Comparison of ENCODE assay signal across 9 mouse cellular contexts in genomic region chr14:121417594-121417993, GRCm38 (mm10). TPM values are rescaled to one million over a fixed set of nuclear protein-coding genes. Genes with fewer than 3 reads are reported as not detected.
DNase-seq lines count a peak whose midpoint lies in the region; TF ChIP-seq lines count a peak whose summit lies in the region.
"Had no signal": no experiment of that assay in that cellular context is flagged by ENCODE, and none has a peak within 500 bp of the region (broad histone marks: within the 10 kb centered on the region; RNA-seq: fewer than 3 reads in every experiment).

No protein-coding gene starts in this region.

- no peaks in the 10 kb centered on the region for H3K36me3 ChIP-seq in C2C12 (ENCODE audit: control insufficient read depth, insufficient read depth)
- H3K36me3 ChIP-seq: liver, embryonic 13.5 days had no signal

- TF ChIP-seq CTCF in C2C12 (IDR thresholded peaks at IDR 0.05; ENCODE audit: control insufficient read depth, insufficient read depth, insufficient read length), result no peak

- H3K79me2 ChIP-seq in C2C12 (ENCODE audit: control insufficient read depth, insufficient read depth), result no peaks in the 10 kb centered on the region

- H3K4me3 ChIP-seq in C2C12 (ENCODE audit: insufficient read depth, poor library complexity, severe bottlenecking), result no peak overlapping the region
- H3K4me3 ChIP-seq: liver, embryonic 13.5 days had no signal

- no peaks in the 10 kb centered on the region for H3K27me3 ChIP-seq in C2C12 (ENCODE audit: control insufficient read depth, insufficient read depth, insufficient read length)
- H3K27me3 ChIP-seq: liver, embryonic 13.5 days had no signal

- no peak overlapping the region for H3ac ChIP-seq in C2C12 (ENCODE audit: control insufficient read depth, insufficient read length, low read depth)

- peak; percentile 55 for DNase-seq in kidney, postnatal 10 days
- no peak for DNase-seq in kidney, postnatal 36 days
- DNase-seq in adrenal gland, adult 8-10 months, result peak; percentile 68
- peak; percentile 74 to 83 for DNase-seq in lung, postnatal 4 days
- no peak for DNase-seq in cerebellum, postnatal 14 days
- no peak for DNase-seq in retina, embryonic 14.5 days (ENCODE audit: low spot score)
- DNase-seq: liver, embryonic 13.5 days; right cerebral cortex, postnatal 14 days had no signal

- H3K79me3 ChIP-seq in C2C12 (ENCODE audit: low read depth), result no peaks in the 10 kb centered on the region

TF ChIP-seq in C2C12, 6 proteins besides CTCF, POLR2A, EP300 and RAD21:
- TF ChIP-seq MYOG (IDR thresholded peaks at IDR 0.05; ENCODE audit: control insufficient read depth, extremely low read depth, insufficient read length), result no peak
- TF ChIP-seq USF1 (IDR thresholded peaks at IDR 0.05; ENCODE audit: low read depth), result no peak
- TF ChIP-seq MAX (IDR thresholded peaks at IDR 0.05), result no peak
- peak; percentile 17 for TF ChIP-seq FOSL1 (IDR thresholded peaks at IDR 0.05; ENCODE audit: insufficient read depth, low read length, poor library complexity, severe bottlenecking)
- TF ChIP-seq MYOD1 (IDR thresholded peaks at IDR 0.05; ENCODE audit: control insufficient read depth, insufficient read length, low read depth), result no peak
- TF ChIP-seq CEBPB (IDR thresholded peaks at IDR 0.05; ENCODE audit: low read depth), result peak; percentile 76
TF ChIP-seq in C2C12: peak in this region for 2.

RNA-seq across cellular contexts. Expression of gene Stk24, which starts 37.8 kb away (rescaled TPM):
- 29.8 TPM for polyA plus RNA-seq in C2C12 (2012; fragmentation: generic; extraction: Trizol)
- total RNA-seq in adrenal gland, adult 8-10 months (2022), result 100 to 1,000 TPM; 100 to 130 (median 118) TPM

Comparison
In these comparisons a context has a peak if more than half of its experiments do, and no peak if none do; other contexts are left out.
1. DNase-seq: peak in kidney, postnatal 10 days (single experiment), adrenal gland, adult 8-10 months (single experiment) and lung, postnatal 4 days (2 of 2); none in kidney, postnatal 36 days (0 of 2), cerebellum, postnatal 14 days (0 of 2) and retina, embryonic 14.5 days (single experiment).